Mouse (Mus musculus): Measurements from ENCODE around the gene Naa20.
"Not testable (repeated sequence)": the region's sequence is repeated elsewhere in the genome, so short reads cannot be mapped to it uniquely, and the experiment has no call there.

Gene Naa20

DNA sequence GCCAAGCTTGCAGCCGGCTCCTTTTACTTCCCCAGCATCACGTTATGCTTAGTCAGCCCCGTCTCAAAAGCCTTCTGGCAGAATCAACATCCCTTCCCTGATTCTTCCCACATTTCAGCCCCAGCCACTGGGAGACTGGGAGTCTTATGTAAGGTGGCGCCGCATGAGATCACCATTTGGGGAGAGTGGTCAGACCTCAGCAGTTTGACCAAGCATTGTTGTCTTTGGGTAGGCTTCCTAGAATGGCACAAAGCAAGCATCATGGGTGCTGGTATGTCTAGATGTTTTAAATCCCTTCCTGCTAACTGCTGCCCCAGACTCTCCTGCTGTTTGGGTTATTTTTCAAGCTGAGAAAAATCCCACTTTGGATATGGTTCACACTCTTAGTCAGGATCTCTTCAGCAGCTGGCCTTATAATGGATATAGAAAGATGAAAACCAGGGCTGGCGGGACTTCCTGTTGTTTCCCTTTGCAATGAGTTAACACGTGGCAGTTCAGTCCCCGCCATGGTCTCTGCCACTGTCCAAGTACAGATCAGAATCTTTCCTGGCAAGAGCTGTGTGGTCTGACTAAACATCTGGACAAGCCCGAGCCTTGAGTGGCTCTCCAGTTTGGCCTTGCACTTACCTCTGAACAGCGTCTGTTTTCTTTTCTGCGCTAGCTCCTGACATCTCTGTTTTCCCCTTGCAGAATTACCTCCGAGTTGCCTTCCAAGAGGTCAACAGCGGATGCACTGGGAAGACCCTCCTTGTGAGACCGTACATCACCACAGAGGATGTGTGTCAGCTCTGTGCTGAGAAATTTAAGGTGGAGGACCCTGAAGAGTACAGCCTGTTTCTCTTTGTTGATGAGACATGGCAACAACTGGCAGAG is 16.8 kb upstream of the Naa20 start:
- DNase-seq, result peak in 1 of 2 experiments; percentile 58

GRCm38 (mm10) chr2:145887937-145888765 is 13.7 kb upstream of the Naa20 start:
- DNase-seq, result peak; percentile 75 to 78

GRCm38 (mm10) chr2:145888766-145889480 is 13.0 kb upstream of the Naa20 start:
- peak in 1 of 2 experiments; percentile 51 for DNase-seq

DNA sequence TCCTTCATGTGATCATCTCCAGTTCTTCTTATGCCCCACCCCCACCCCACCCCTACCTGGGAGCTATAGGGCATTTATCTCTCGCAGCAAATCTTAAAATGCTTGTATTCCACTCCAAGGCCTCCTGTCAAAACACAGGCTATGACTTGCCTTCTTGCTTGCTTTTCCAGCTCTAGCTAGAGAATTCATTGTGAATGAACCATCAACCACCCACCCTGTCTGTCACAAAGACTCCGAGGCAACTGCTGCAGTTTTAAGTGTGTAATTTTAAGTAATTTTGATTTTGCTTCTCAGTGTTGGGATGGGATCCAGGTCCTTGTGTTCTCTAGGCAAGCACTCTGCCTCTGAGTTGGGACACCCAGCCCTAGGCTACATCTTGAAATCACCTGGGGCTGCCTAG is 11.3 kb upstream of the Naa20 start:
- DNase-seq, result no peak

DNA sequence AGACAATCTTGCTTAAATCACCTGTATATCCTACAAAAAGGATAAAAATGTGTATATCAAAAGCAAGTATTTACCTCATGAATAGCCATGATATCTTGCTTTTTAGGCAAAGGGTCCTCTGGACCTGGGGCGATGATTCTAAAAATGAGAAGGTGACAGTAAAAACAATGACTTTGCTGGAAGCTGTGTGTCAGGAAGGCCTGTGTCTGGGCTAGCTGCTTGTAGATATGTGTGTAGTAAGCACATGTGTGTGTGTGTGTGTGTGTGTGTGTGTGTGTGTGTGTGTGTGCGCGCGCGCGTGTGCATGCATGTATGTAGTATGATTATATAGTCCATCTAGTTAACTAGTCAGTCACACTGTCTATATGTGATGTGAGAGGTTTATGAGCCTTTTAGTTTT is 8.1 kb upstream of the Naa20 start:
- DNase-seq, result no peak

- DNase-seq, result no peak
Measured at GRCm38 (mm10) chr2:145898106-145898505, 3.8 kb upstream of the Naa20 start.

DNA sequence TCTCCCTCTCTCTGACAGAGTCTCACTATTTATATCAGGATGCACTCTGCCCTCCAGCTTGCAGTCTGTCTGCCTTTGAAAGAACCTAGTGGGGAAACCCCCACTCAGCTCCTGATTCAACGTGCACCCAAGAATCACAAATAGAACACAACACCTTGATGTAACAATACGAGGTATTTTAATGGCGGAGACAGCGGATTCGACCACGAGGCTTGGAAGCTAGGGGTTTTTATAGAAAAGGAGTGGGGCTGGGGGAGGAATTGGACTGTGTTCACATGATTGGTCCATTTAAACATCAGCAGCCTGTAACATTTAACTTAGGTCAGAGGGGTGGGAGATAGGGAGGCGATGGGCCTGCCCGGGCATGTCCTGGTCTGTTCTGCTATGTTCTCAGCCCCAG is 1.6 kb upstream of the Naa20 start:
- not testable (repeated sequence) for DNase-seq

DNA sequence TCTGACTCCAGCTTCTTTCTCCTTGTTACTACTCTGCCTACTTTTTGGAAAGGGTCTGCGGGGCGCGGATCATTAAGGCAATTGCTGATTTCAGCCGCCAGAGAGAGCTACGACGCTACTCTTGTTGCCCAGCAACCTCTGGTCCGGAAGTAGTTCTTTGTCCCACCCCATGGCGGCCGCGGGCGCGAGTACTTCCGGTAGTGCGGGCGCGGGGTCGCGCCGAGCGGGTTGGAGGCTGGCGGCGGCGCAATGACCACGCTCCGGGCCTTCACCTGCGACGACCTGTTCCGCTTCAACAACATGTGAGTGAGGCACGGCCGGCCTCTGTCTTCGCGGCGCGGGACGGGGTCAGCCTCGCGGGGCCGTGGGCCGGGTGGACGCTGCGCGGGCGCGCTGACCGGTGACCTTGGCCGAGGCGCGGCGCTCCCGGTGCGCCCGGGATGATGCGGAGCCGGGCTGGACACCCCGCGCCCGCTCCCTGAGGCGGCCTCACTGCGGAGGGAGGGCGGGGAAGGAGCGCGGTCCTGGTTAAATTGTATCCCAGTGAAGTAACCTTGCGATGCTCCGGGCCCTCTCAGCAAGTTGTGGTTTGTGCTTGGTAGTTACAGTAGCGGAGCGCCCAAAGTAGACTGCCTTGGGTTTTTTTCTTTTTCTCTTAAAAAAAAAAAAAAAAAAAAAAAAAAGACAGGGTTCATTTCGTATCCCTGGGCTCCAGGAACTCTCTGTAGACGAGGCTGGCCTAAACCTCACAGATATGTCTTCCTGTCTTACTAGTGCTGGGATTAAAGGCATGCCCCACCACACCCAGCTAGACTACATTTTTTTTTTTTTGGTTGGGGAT is 1.4 kb downstream of the Naa20 start:
- peak; percentile 91 to 92 for DNase-seq

- DNase-seq, result no peak
Measured at GRCm38 (mm10) chr2:145903983-145904616, 2.2 kb downstream of the Naa20 start.

DNA sequence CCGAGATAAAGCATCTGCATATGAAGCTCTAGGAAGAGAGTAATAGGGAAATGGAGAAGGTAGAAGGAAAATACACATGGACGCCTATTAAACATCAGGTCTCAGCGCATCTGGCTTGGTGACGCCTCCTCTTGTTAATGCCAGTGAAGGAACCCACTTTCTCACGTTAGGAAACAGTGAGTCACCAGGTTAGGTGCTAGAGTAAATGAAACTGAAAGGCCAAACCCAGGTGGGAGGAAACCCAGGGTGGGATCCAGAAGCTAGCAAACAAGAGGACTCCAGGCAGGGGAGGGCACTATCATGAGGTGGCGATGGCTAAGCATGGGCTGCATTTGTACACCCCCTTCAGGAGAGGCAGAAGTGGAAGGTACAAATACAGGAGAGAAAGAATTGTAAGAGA is 3.3 kb downstream of the Naa20 start:
- no peak for DNase-seq

- not testable (repeated sequence) for DNase-seq
Measured at GRCm38 (mm10) chr2:145905884-145906283, 4.0 kb downstream of the Naa20 start.

- no peak for DNase-seq
Measured at GRCm38 (mm10) chr2:145920941-145921650, 19.2 kb downstream of the Naa20 start.

GRCm38 (mm10) chr2:145934339-145935231 is 32.7 kb downstream of the Naa20 start, which contains the start of the genes Cfap61 and Crnkl1:
Cfap61 (plus strand) TSS chr2:145934784.
Crnkl1 (minus strand) TSS chr2:145935014.
- peak; percentile 94 for DNase-seq

DNA sequence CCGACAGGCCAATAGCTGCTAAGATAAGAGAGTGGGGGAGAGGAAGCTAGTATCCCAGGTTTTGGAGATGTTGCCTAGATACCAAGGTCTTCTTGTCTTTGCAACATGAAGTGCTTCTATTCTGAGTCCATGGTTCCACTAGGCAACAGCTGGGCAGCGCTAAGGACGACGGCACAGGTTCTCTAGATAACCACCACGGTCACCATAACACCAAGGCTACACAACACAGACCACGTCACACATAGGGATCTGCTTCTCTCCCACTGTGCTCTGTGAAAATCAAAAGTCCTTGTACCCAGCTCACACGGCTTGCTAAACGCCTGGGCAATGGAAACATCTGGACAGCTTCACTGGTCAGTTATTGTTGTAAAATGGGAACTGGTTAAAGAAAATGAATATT is 35.1 kb downstream of the Naa20 start:
- DNase-seq, result no peak

- peak in 1 of 2 experiments; percentile 9 for DNase-seq
Measured at GRCm38 (mm10) chr2:145941403-145941802, 39.5 kb downstream of the Naa20 start.

DNA sequence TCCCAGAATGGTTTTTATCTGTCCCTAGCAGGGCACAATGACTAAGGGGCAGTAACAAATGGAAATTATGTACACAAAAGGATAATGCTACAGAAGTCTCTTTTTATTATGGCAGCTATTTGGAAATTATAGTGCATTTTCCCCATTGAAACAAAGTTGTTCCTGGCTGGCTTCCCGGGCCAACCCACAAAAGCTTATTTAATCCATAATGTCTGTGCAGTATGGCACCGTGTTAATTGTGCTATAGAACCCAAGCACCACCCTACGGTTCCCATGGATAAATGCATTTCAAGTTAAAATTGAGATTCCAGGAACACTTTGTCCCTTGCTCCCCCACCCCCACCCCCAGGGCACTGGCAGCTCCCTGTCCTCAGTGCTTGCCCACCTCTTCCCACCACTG is 42.4 kb downstream of the Naa20 start:
- no peak for DNase-seq

DNA sequence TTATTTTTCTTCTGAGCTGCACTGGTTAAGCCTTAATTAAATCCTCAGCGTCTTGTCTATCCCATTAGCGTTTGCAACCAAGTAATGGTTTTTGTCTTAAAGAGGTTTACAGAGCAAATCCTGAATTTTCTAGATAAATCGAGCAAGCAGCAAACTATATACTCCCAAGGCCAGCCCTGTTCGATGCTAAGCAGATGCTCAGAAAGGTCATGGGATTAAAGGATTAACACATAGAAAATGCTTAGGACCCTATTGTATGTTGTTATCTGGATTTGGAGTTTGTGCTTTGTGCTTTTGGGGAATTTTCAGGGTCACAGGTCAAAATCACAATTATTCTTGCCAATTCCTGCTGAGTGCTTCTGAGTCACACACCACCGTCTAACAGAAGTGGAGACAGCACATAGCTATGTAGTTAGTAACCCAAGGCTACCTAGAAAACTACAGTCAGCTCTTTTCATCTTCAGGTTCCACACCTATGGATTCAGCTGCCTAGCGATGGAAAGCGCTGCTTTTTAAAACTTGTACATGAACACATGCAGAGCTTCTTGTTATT is 46.6 kb downstream of the Naa20 start:
- DNase-seq, result no peak

DNA sequence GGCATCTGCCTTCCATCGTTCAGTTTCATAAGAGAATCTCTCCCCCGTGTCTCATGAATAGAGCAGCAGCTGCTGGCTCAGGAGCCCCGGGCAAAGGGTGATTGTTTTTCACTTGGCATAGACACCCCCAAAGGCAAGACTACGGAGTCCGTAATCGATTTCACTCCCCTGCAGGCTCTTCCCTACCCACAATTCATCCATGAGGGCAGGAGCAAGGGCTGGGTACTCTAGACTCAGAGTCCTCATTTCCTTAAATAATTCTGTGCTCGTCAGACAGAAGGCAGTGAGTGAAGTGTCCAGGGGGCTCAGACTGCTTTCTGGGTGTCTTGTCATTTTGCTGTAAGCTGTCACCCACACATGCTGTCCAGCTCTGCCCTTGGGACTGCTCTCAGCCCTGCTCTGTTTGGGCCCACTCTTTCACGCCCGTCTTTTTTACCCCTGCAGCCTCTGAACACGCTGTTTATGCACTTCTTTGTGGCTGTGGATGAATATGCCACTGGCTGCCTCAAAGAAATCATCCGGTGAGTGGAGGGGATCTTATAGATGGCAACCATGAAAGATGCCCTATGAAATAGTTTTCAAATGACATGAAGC is 47.7 kb downstream of the Naa20 start:
- DNase-seq, result no peak

DNA sequence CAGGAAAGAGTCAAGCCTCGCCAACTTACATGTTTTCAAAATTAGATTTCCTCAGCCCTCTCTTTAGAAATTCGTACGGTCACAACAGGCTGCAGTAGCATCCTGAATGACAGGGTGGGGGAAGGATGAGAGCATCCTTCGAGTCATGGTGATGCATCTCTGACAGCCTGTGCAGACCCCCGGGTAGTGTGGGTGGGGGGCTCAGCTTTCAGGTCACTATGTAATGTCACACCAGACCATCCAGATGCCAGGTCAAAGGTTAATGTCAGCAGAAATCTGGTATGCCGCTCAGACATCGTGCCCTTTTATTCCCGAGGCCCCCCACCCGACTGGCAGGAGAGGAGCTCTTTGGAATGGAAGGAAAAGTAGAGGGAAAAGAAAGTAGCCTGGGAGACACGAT is 48.3 kb downstream of the Naa20 start:
- no peak for DNase-seq

All from lung, postnatal 4 days (tissue).